Mouse (Mus musculus) T-cell, adult 66 days (primary cell): ENCODE results near the gene Tbc1d17. TPM values are rescaled to one million over a fixed set of nuclear protein-coding genes. Genes with fewer than 3 reads are reported as not detected.

Experiments used
- total RNA-seq, 2 experiments: library from RNA; stranded (reverse); gene quantifications; 3 replicates in 1 of 2; 4 replicates in 1 of 2; pipeline ENCODE4 v1.2.4; 2023

Gene Tbc1d17
- 100 to 1,000 TPM in 1 of 2 experiments, 10 to 100 TPM in 1; 89.9 to 108 TPM for total RNA-seq

GRCm38 (mm10) chr7:44848561-44849415, at the start of gene Tbc1d17, which contains the start of gene Akt1s1:
TSS of gene Tbc1d17 (minus strand) at chr7:44849079.
TSS of gene Akt1s1 (plus strand) at chr7:44848991.

GRCm38 (mm10) chr7:44895593-44896434, 46.9 kb upstream of the Tbc1d17 start, which contains the start of gene Fuz:
TSS of gene Fuz (plus strand) at chr7:44896079.

GRCm38 (mm10) chr7:44892276-44892921, 43.5 kb upstream of the Tbc1d17 start, which contains the start of gene Med25:
TSS of gene Med25 (minus strand) at chr7:44892712.

DNA sequence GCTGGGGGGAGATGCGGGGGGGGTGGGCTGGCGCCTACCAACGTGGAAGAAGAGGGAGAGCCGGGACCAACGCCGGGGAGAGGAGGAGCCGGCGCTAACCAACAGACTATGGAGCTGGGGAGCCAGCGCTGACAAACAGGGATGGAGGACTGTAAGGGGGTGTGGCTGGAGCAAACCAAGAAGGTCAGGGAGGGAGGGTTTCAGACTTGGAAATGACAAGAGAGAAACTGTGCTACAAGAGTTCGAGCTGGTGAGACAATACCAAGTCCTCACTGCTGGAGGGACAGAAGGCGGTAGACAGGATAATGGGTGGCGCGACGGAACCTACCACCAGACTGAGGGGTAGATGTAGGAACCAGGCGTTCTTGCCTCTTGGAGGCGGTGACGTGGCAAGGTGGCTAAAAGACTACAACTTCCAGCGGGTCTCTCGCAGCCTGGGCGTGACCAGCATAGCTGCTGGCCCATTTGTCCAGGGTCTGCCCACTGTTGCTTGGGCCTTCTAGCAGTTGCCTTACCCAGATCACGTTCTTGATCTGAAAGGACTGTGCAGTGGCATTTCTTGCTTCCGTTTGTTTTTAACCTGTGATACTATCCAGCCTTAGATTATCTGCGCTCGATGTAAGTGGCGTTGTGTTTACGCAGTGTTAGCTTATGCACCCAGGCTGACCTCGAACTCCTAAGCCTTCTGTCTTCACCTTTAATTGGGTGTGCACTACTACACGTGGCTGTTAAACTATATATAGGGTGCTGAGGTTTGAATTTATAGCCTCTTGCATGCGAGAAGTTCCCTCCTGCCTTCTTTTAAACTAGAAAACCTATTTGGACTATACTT, 21.0 kb upstream of the Tbc1d17 start, which contains the start of gene Ptov1:
Gene Ptov1 (minus strand): TSS at position 92 of the 832 bp plus-strand sequence.

DNA sequence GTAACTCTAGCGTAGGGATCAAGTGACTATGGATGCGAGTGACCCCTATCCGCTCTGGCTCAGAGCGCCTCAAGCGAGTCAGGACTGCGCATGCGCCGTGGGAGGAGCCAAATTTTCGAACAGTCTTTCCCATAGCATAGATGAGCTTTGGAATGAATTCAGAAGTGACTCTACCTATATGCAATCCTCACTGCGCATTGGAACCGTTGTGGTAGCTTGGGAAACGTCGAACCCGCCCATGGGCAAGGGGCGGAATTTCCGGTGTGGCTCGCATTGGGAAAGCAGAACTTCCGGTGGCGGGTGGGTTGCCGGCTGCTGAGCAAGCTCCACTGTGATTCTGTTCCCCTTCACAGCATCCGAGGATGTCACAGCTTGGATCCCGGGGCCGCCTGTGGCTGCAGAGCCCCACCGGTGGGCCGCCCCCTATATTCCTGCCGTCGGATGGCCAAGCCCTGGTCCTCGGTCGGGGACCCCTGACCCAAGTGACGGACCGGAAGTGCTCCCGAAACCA, 8.2 kb upstream of the Tbc1d17 start, which contains the start of gene Pnkp:
Gene Pnkp (plus strand): TSS at position 98 of the 511 bp plus-strand sequence.

GRCm38 (mm10) chr7:44816470-44817021, 32.3 kb downstream of the Tbc1d17 start, which contains the start of gene Atf5:
TSS of gene Atf5 (minus strand) at chr7:44816658.

DNA sequence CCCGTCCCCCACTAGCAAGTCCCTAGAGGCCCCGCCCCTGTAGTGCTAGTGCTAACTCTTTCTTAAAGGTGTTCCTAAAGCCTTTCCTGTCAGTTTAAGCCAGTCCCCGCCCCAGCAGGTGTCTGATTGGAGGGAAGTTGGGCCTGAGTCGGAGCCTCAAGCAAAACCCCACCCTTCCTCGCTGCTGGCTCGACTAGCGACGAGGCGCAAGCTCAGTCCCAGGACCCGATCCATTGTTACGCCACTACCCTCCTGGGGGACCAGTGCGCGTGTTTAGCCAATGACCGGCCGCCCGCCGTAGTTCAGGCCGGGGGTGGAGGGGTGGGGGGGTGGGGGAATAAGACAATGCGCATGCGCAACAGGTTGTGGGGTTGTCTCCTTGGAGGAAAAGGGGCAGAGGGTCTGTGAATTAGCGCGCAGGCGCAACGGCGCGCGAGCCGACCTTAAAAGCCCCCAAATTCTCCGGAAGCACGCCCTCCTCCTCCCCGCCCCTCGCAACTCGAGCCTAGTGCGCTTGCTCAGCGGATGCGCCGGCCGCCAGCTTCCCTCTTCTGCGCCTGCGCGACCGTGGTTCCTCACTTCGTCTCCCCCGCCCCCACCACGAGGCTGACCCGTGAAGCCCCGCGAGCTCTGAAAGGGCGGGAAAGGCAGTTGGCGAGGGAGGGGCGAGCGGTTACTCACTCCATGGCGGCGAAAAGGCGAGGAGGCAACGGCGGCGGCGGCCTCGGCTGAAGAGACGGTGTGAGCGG, 33.0 kb downstream of the Tbc1d17 start, which contains the start of the genes Nup62 and Il4i1:
Gene Nup62 (plus strand): TSS at position 368 of the 749 bp plus-strand sequence.
Gene Il4i1 (plus strand): TSS at position 667 of the 749 bp plus-strand sequence.

Other genes starting within 250 kb of the Tbc1d17 start
- under 1 TPM in 1 of 2 experiments, not detected in 1; 0.18 TPM for gene Myh14, start 178.2 kb downstream of the Tbc1d17 start, total RNA-seq
- not detected for gene Izumo2, start 140.3 kb downstream of the Tbc1d17 start, total RNA-seq
- 10 to 100 TPM; 99.4 to 99.8 TPM for gene Vrk3, start 100.7 kb downstream of the Tbc1d17 start, total RNA-seq
- under 1 TPM; 0.93 to 0.98 TPM for gene Zfp473, start 98.0 kb downstream of the Tbc1d17 start, total RNA-seq
- gene Nup62, start 33.0 kb downstream of the Tbc1d17 start, total RNA-seq: 10 to 100 TPM; 42.6 to 50.5 TPM
- 1 to 10 TPM; 1.4 to 1.9 TPM for gene Il4i1, start 32.7 kb downstream of the Tbc1d17 start, total RNA-seq
- gene Atf5, start 32.4 kb downstream of the Tbc1d17 start, total RNA-seq: 1 to 10 TPM; 4.9 to 5.0 TPM
- 10 to 100 TPM; 37.4 to 39.4 TPM for gene Akt1s1, start 88 bp downstream of the Tbc1d17 start, total RNA-seq
- 10 to 100 TPM; 54.4 to 59.2 TPM for gene Pnkp, start 8.1 kb upstream of the Tbc1d17 start, total RNA-seq
- 10 to 100 TPM; 24.2 to 25.2 TPM for gene Ptov1, start 20.7 kb upstream of the Tbc1d17 start, total RNA-seq
- gene Med25, start 43.6 kb upstream of the Tbc1d17 start, total RNA-seq: 10 to 100 TPM; 67.2 to 73.6 TPM
- 10 to 100 TPM; 23.6 to 24.2 TPM for gene Fuz, start 47.0 kb upstream of the Tbc1d17 start, total RNA-seq
- gene Ap2a1, start 80.4 kb upstream of the Tbc1d17 start, total RNA-seq: 10 to 100 TPM; 80.0 to 86.8 TPM
- gene Tsks, start 94.1 kb upstream of the Tbc1d17 start, total RNA-seq: not detected
- gene Cpt1c, start 125.8 kb upstream of the Tbc1d17 start, total RNA-seq: under 1 TPM; 0.61 to 0.80 TPM
- 100 to 1,000 TPM; 143 to 165 TPM for gene Prmt1, start 137.5 kb upstream of the Tbc1d17 start, total RNA-seq
- 100 to 1,000 TPM; 138 to 172 TPM for gene Irf3, start 148.6 kb upstream of the Tbc1d17 start, total RNA-seq
- gene Bcl2l12, start 149.6 kb upstream of the Tbc1d17 start, total RNA-seq: 10 to 100 TPM; 18.5 to 30.8 TPM
- 10 to 100 TPM; 81.3 to 91.5 TPM for gene Scaf1, start 167.3 kb upstream of the Tbc1d17 start, total RNA-seq
- 10 to 100 TPM; 10.5 to 10.9 TPM for gene Rras, start 168.9 kb upstream of the Tbc1d17 start, total RNA-seq
- 10 to 100 TPM; 76.8 to 78.7 TPM for gene Prr12, start 203.8 kb upstream of the Tbc1d17 start, total RNA-seq
- gene Nosip, start 213.3 kb upstream of the Tbc1d17 start, total RNA-seq: 10 to 100 TPM; 65.9 to 68.4 TPM
- gene Prrg2, start 213.6 kb upstream of the Tbc1d17 start, total RNA-seq: 1 to 10 TPM; 1.4 to 1.5 TPM
- gene Rcn3, start 243.1 kb upstream of the Tbc1d17 start, total RNA-seq: 10 to 100 TPM; 16.3 to 23.6 TPM